Mouse (Mus musculus): ENCODE measurements at regions not wholly inside any gene's neighbourhood (a gene's known extent, or its start where the extent isn't known, plus 50 kb on each side); places are given as distances from the start of the nearest gene placed in this dataset.

- no peak for ATAC-seq (ENCODE audit: insufficient number of reproducible peaks, low FRiP score, low TSS enrichment, low read depth)
- H3K9me3 ChIP-seq (ENCODE audit: control insufficient read depth, low read length), result no peaks in the 10 kb centered on the region
- H3K4me2 ChIP-seq (ENCODE audit: low read depth, severe bottlenecking), result no peak overlapping the region
- no peaks in the 10 kb centered on the region for H3K36me3 ChIP-seq (ENCODE audit: control insufficient read depth, insufficient read depth, low read length)
- WGBS, result 58% methylated on average over 3 of the region's 3 CpGs
- no peak overlapping the region for H3K27ac ChIP-seq (replicated peaks; ENCODE audit: low read depth, low read length)
- 0 out of 2 replicates have a peak, but pooled peaks cover 4% of the 10 kb centered on the region for H3K27me3 ChIP-seq (ENCODE audit: control insufficient read depth, insufficient read depth, low read length)
- H3K4me3 ChIP-seq (ENCODE audit: low read depth, low read length), result no peak overlapping the region
- no peak overlapping the region for H3K9ac ChIP-seq (ENCODE audit: low read length)
- H3K4me1 ChIP-seq (ENCODE audit: control insufficient read depth, insufficient read depth, low read length), result no peaks in the 10 kb centered on the region
- DNase-seq (ENCODE audit: low spot score), result no peak
Measured at GRCm38 (mm10) chr14:118390790-118391189, 124.0 kb downstream of the Gm9376 start.

- 0 out of 2 replicates have a peak, but pooled peaks cover 4% of the 10 kb centered on the region for H3K27me3 ChIP-seq (ENCODE audit: control insufficient read depth, insufficient read depth, low read length)
- no peak overlapping the region for H3K4me2 ChIP-seq (ENCODE audit: low read depth, severe bottlenecking)
- no peak overlapping the region for H3K4me3 ChIP-seq (ENCODE audit: low read depth, low read length)
- no peaks in the 10 kb centered on the region for H3K9me3 ChIP-seq (ENCODE audit: control insufficient read depth, low read length)
- ATAC-seq (ENCODE audit: insufficient number of reproducible peaks, low FRiP score, low TSS enrichment, low read depth), result no peak
- no peak for DNase-seq (ENCODE audit: low spot score)
- H3K4me1 ChIP-seq (ENCODE audit: control insufficient read depth, insufficient read depth, low read length), result no peaks in the 10 kb centered on the region
- H3K27ac ChIP-seq (replicated peaks; ENCODE audit: low read depth, low read length), result no peak overlapping the region
- no peaks in the 10 kb centered on the region for H3K36me3 ChIP-seq (ENCODE audit: control insufficient read depth, insufficient read depth, low read length)
- H3K9ac ChIP-seq (ENCODE audit: low read length), result no peak overlapping the region
- 88% methylated on average over 5 of the region's 5 CpGs for WGBS
Measured at GRCm38 (mm10) chr14:118391561-118391960, 124.8 kb downstream of the Gm9376 start.

- Histone ChIP-seq H3K27ac (replicated peaks; ENCODE audit: low read depth, low read length) (no peak overlapping the region), H3K4me2 (ENCODE audit: low read depth, severe bottlenecking) (no peak overlapping the region), H3K36me3 (ENCODE audit: control insufficient read depth, insufficient read depth, low read length) (no peaks in the 10 kb centered on the region), H3K9me3 (ENCODE audit: control insufficient read depth, low read length) (no peaks in the 10 kb centered on the region), H3K27me3 (ENCODE audit: control insufficient read depth, insufficient read depth, low read length) (0 out of 2 replicates have a peak, but pooled peaks cover 4% of the 10 kb centered on the region), H3K4me1 (ENCODE audit: control insufficient read depth, insufficient read depth, low read length) (no peaks in the 10 kb centered on the region), H3K9ac (ENCODE audit: low read length) (no peak overlapping the region), H3K4me3 (ENCODE audit: low read depth, low read length) (no peak overlapping the region)
- no peak for DNase-seq (ENCODE audit: low spot score)
- 79% methylated on average over 6 of the region's 6 CpGs for WGBS
- ATAC-seq (ENCODE audit: insufficient number of reproducible peaks, low FRiP score, low TSS enrichment, low read depth), result no peak
Measured at GRCm38 (mm10) chr14:118393676-118394075, 126.9 kb downstream of the Gm9376 start.

GRCm38 (mm10) chr14:118414275-118414674 is 147.5 kb downstream of the Gm9376 start:
- DNase-seq (ENCODE audit: low spot score) (no peak), ATAC-seq (ENCODE audit: insufficient number of reproducible peaks, low FRiP score, low TSS enrichment, low read depth) (no peak)
- Histone ChIP-seq H3K4me3 (ENCODE audit: low read depth, low read length) (no peak overlapping the region), H3K27ac (replicated peaks; ENCODE audit: low read depth, low read length) (no peak overlapping the region), H3K4me1 (ENCODE audit: control insufficient read depth, insufficient read depth, low read length) (no peaks in the 10 kb centered on the region), H3K9me3 (ENCODE audit: control insufficient read depth, low read length) (no peaks in the 10 kb centered on the region), H3K36me3 (ENCODE audit: control insufficient read depth, insufficient read depth, low read length) (no peaks in the 10 kb centered on the region), H3K9ac (ENCODE audit: low read length) (no peak overlapping the region), H3K4me2 (ENCODE audit: low read depth, severe bottlenecking) (no peak overlapping the region), H3K27me3 (ENCODE audit: control insufficient read depth, insufficient read depth, low read length) (peaks cover 7% of the 10 kb centered on the region; the same call in 1 of the 2 replicates)
- WGBS, result 80% methylated on average over 4 of the region's 4 CpGs

GRCm38 (mm10) chr14:118416163-118416562 is 149.4 kb downstream of the Gm9376 start:
- peaks cover 7% of the 10 kb centered on the region; the same call in 1 of the 2 replicates for H3K27me3 ChIP-seq (ENCODE audit: control insufficient read depth, insufficient read depth, low read length)
- 67% methylated on average over 7 of the region's 7 CpGs for WGBS
- H3K4me1 ChIP-seq (ENCODE audit: control insufficient read depth, insufficient read depth, low read length), result no peaks in the 10 kb centered on the region
- no peak overlapping the region for H3K4me3 ChIP-seq (ENCODE audit: low read depth, low read length)
- ATAC-seq (ENCODE audit: insufficient number of reproducible peaks, low FRiP score, low TSS enrichment, low read depth) (no peak), DNase-seq (ENCODE audit: low spot score) (no peak)
- no peaks in the 10 kb centered on the region for H3K36me3 ChIP-seq (ENCODE audit: control insufficient read depth, insufficient read depth, low read length)
- no peak overlapping the region for H3K27ac ChIP-seq (replicated peaks; ENCODE audit: low read depth, low read length)
- no peak overlapping the region for H3K9ac ChIP-seq (ENCODE audit: low read length)
- H3K9me3 ChIP-seq (ENCODE audit: control insufficient read depth, low read length), result no peaks in the 10 kb centered on the region
- no peak overlapping the region for H3K4me2 ChIP-seq (ENCODE audit: low read depth, severe bottlenecking)

GRCm38 (mm10) chr14:118419442-118420193 is 152.9 kb downstream of the Gm9376 start:
- no peak overlapping the region for H3K27ac ChIP-seq (replicated peaks; ENCODE audit: low read depth, low read length)
- H3K4me3 ChIP-seq (ENCODE audit: low read depth, low read length), result no peak overlapping the region
- H3K9me3 ChIP-seq (ENCODE audit: control insufficient read depth, low read length), result no peaks in the 10 kb centered on the region
- peaks cover 14% of the 10 kb centered on the region for H3K27me3 ChIP-seq (ENCODE audit: control insufficient read depth, insufficient read depth, low read length)
- no peak for ATAC-seq (ENCODE audit: insufficient number of reproducible peaks, low FRiP score, low TSS enrichment, low read depth)
- H3K36me3 ChIP-seq (ENCODE audit: control insufficient read depth, insufficient read depth, low read length), result no peaks in the 10 kb centered on the region
- H3K4me2 ChIP-seq (ENCODE audit: low read depth, severe bottlenecking), result no peak overlapping the region
- DNase-seq (ENCODE audit: low spot score), result no peak
- H3K4me1 ChIP-seq (ENCODE audit: control insufficient read depth, insufficient read depth, low read length), result peaks cover 3% of the 10 kb centered on the region; the same call in 1 of the 2 replicates
- no peak overlapping the region for H3K9ac ChIP-seq (ENCODE audit: low read length)
- 92% methylated on average over 12 of the region's 12 CpGs for WGBS

- no peak overlapping the region for H3K9ac ChIP-seq (ENCODE audit: low read length)
- H3K9me3 ChIP-seq (ENCODE audit: control insufficient read depth, low read length), result no peaks in the 10 kb centered on the region
- H3K4me2 ChIP-seq (ENCODE audit: low read depth, severe bottlenecking), result peak overlapping the region; percentile 16; the same call in 1 of the 2 replicates
- peaks cover 3% of the 10 kb centered on the region; the same call in 1 of the 2 replicates for H3K4me1 ChIP-seq (ENCODE audit: control insufficient read depth, insufficient read depth, low read length)
- ATAC-seq (ENCODE audit: insufficient number of reproducible peaks, low FRiP score, low TSS enrichment, low read depth), result no peak
- 4% methylated on average over 17 of the region's 17 CpGs for WGBS
- H3K27ac ChIP-seq (replicated peaks; ENCODE audit: low read depth, low read length), result no peak overlapping the region
- H3K4me3 ChIP-seq (ENCODE audit: low read depth, low read length), result no peak overlapping the region
- H3K27me3 ChIP-seq (ENCODE audit: control insufficient read depth, insufficient read depth, low read length), result peaks cover 11% of the 10 kb centered on the region
- DNase-seq (ENCODE audit: low spot score), result peak; percentile 31
- H3K36me3 ChIP-seq (ENCODE audit: control insufficient read depth, insufficient read depth, low read length), result no peaks in the 10 kb centered on the region
Measured at GRCm38 (mm10) chr14:118422351-118423001, 155.7 kb downstream of the Gm9376 start.

- ATAC-seq (ENCODE audit: insufficient number of reproducible peaks, low FRiP score, low TSS enrichment, low read depth) (no peak), DNase-seq (ENCODE audit: low spot score) (no peak)
- Histone ChIP-seq H3K4me2 (ENCODE audit: low read depth, severe bottlenecking) (no peak overlapping the region), H3K9me3 (ENCODE audit: control insufficient read depth, low read length) (no peaks in the 10 kb centered on the region), H3K4me3 (ENCODE audit: low read depth, low read length) (no peak overlapping the region), H3K27ac (replicated peaks; ENCODE audit: low read depth, low read length) (no peak overlapping the region), H3K36me3 (ENCODE audit: control insufficient read depth, insufficient read depth, low read length) (no peaks in the 10 kb centered on the region), H3K9ac (ENCODE audit: low read length) (no peak overlapping the region), H3K27me3 (ENCODE audit: control insufficient read depth, insufficient read depth, low read length) (peaks cover 11% of the 10 kb centered on the region), H3K4me1 (ENCODE audit: control insufficient read depth, insufficient read depth, low read length) (peaks cover 3% of the 10 kb centered on the region; the same call in 1 of the 2 replicates)
- 0% methylated on average over 5 of the region's 9 CpGs for WGBS
Measured at GRCm38 (mm10) chr14:118423269-118423668, 156.5 kb downstream of the Gm9376 start.

Measured in limb, embryonic 11.5 days (tissue).